17 mouse cellular contexts compared by ENCODE assay signal in the genomic region with DNA sequence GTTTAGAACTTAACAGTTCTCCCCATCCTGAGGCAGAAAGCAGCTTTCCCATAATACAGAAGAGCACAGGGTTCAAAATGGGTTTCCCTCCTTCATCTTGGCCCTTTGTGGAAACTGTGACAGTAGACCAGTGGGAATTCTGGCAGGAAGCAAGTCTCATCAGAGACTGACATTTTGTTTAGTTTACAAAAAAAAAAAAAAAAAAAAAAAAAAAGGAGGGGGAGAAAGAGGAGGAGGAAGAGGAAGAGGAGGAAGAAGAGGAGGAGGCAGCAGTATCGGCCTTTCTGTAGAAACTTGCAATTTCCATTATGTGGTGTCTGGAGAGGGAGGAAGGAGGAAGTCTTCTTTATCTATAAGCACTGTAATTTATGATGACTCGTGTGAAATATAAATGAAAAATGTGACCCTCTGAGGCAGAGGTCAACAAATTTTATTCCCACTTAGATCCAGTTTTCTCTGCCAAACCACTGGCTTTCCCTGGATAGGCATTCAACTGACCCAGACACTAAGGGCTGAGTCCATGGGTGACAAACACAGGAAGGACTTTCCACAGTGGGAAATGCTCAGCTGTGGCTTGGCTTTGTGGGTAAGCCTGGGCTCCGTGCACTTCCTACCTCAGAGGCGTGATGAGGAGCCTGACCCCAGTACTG. TPM values are rescaled to one million over a fixed set of nuclear protein-coding genes. Genes with fewer than 3 reads are reported as not detected.
DNase-seq lines count a peak whose midpoint lies in the region; ATAC-seq and TF ChIP-seq lines count a peak whose summit lies in the region.
"Had no signal": no experiment of that assay in that cellular context is flagged by ENCODE, and none has a peak within 500 bp of the region (broad histone marks: within the 10 kb centered on the region; RNA-seq: fewer than 3 reads in every experiment).

No protein-coding gene starts in this region.

- no peak overlapping the region for H3K4me2 ChIP-seq in intestine, embryonic 14.5 days (ENCODE audit: low read length)
- no peak overlapping the region for H3K4me2 ChIP-seq in intestine, postnatal 0 days (replicated peaks; ENCODE audit: low read depth)
- H3K4me2 ChIP-seq in lung, embryonic 16.5 days (ENCODE audit: low read depth, low read length): no peak overlapping the region
- H3K4me2 ChIP-seq in stomach, embryonic 15.5 days: no peak overlapping the region
- H3K4me2 ChIP-seq in forebrain, embryonic 16.5 days (ENCODE audit: low read length): no peak overlapping the region
- H3K4me2 ChIP-seq: embryonic facial prominence, embryonic 12.5 days; forebrain, embryonic 13.5 days had no signal

- no peak for TF ChIP-seq POLR2A in lung, adult 2 months (IDR thresholded peaks at IDR 0.05; ENCODE audit: borderline replicate concordance, extremely low read depth, low read depth, low read length)

- no peak for TF ChIP-seq CTCF in intestine, postnatal 0 days (IDR thresholded peaks at IDR 0.05; ENCODE audit: low read depth)
- no peak for TF ChIP-seq CTCF in lung, adult 2 months (IDR thresholded peaks at IDR 0.05; ENCODE audit: insufficient read depth, low read length)

- peak; percentile 51 for DNase-seq in intestine, embryonic 14.5 days (ENCODE audit: low spot score)
- no peak for DNase-seq in lung, adult 2 months
- DNase-seq: adrenal gland, postnatal 25 days; cerebellum, adult 2 months; gastrocnemius, postnatal 36 days; lung, adult 18-20 months; right cerebral cortex, postnatal 4 days had no signal

- H3K4me3 ChIP-seq in intestine, embryonic 14.5 days (ENCODE audit: low read depth, low read length): no peak overlapping the region
- H3K4me3 ChIP-seq in intestine, postnatal 0 days (ENCODE audit: low read depth, low read length): no peak overlapping the region
- H3K4me3 ChIP-seq in lung, embryonic 16.5 days (ENCODE audit: low read length): no peak overlapping the region
- no peak overlapping the region for H3K4me3 ChIP-seq in lung, adult 2 months (replicated peaks; ENCODE audit: extremely low read depth, low read depth, low read length)
- no peak overlapping the region for H3K4me3 ChIP-seq in stomach, embryonic 15.5 days (replicated peaks)
- H3K4me3 ChIP-seq in forebrain, embryonic 16.5 days (replicated peaks; ENCODE audit: low read length): no peak overlapping the region
- H3K4me3 ChIP-seq: embryonic facial prominence, embryonic 12.5 days; forebrain, embryonic 13.5 days; hindbrain, embryonic 10.5 days had no signal

- no peaks in the 10 kb centered on the region for H3K36me3 ChIP-seq in intestine, embryonic 14.5 days (ENCODE audit: control insufficient read depth, insufficient read depth, low read length)
- no peaks in the 10 kb centered on the region; the same call in 1 of the 2 replicates for H3K36me3 ChIP-seq in intestine, postnatal 0 days (ENCODE audit: control insufficient read depth, insufficient read depth)
- no peaks in the 10 kb centered on the region for H3K36me3 ChIP-seq in lung, embryonic 16.5 days (ENCODE audit: control insufficient read depth, insufficient read depth, low read length)
- H3K36me3 ChIP-seq in stomach, embryonic 15.5 days: no peaks in the 10 kb centered on the region
- no peaks in the 10 kb centered on the region for H3K36me3 ChIP-seq in forebrain, embryonic 16.5 days (ENCODE audit: control insufficient read depth, insufficient read depth)
- H3K36me3 ChIP-seq: embryonic facial prominence, embryonic 12.5 days; hindbrain, embryonic 10.5 days had no signal

- H3K9ac ChIP-seq in intestine, embryonic 14.5 days (ENCODE audit: low read length): no peak overlapping the region
- no peak overlapping the region for H3K9ac ChIP-seq in intestine, postnatal 0 days (ENCODE audit: low read depth, low read length)
- H3K9ac ChIP-seq in lung, embryonic 16.5 days (ENCODE audit: low read length): no peak overlapping the region
- no peak overlapping the region for H3K9ac ChIP-seq in stomach, embryonic 15.5 days
- H3K9ac ChIP-seq in forebrain, embryonic 16.5 days (replicated peaks; ENCODE audit: low read depth, low read length): no peak overlapping the region
- H3K9ac ChIP-seq: embryonic facial prominence, embryonic 12.5 days; forebrain, embryonic 13.5 days had no signal

- H3K4me1 ChIP-seq in intestine, embryonic 14.5 days (replicated peaks; ENCODE audit: control insufficient read depth, insufficient read depth, low read length): peaks cover 61% of the 10 kb centered on the region
- peaks cover 13% of the 10 kb centered on the region for H3K4me1 ChIP-seq in intestine, postnatal 0 days (replicated peaks; ENCODE audit: control insufficient read depth, insufficient read depth, low read length)
- H3K4me1 ChIP-seq in lung, embryonic 16.5 days (replicated peaks; ENCODE audit: control insufficient read depth, insufficient read depth, low read length): peaks cover 61% of the 10 kb centered on the region
- H3K4me1 ChIP-seq in lung, adult 2 months (ENCODE audit: control insufficient read depth, insufficient read depth, low read length): peaks cover 45% of the 10 kb centered on the region
- peaks cover 50% of the 10 kb centered on the region for H3K4me1 ChIP-seq in stomach, embryonic 15.5 days
- no peaks in the 10 kb centered on the region for H3K4me1 ChIP-seq in forebrain, embryonic 16.5 days (replicated peaks; ENCODE audit: control insufficient read depth, insufficient read depth, low read length)

- WGBS in intestine, embryonic 14.5 days: 49% methylated on average over 4 of the region's 4 CpGs
- 42% methylated on average over 4 of the region's 4 CpGs for WGBS in intestine, postnatal 0 days
- WGBS in lung, embryonic 16.5 days: 43% methylated on average over 4 of the region's 4 CpGs
- WGBS in lung, adult 2 months: 22% methylated on average over 4 of the region's 4 CpGs
- WGBS in stomach, embryonic 15.5 days: 50% methylated on average over 4 of the region's 4 CpGs
- WGBS in forebrain, embryonic 16.5 days: 89% methylated on average over 4 of the region's 4 CpGs

- no peak for ATAC-seq in intestine, embryonic 14.5 days (replicated peaks; ENCODE audit: low FRiP score, low TSS enrichment, low read depth)
- no peak for ATAC-seq in intestine, postnatal 0 days
- ATAC-seq in lung, embryonic 16.5 days (ENCODE audit: low read depth): peak; percentile 26; the same call in 1 of the 2 replicates
- peak; percentile 55 for ATAC-seq in granulocyte monocyte progenitor cell, adult 5-6 weeks (replicated peaks; ENCODE audit: poor library complexity, severe bottlenecking)
- ATAC-seq in stomach, embryonic 15.5 days (ENCODE audit: insufficient read depth, low FRiP score, low read depth): no peak
- ATAC-seq in forebrain, embryonic 16.5 days: no peak
- ATAC-seq in megakaryocyte-erythroid progenitor cell, adult 5-6 weeks (replicated peaks; ENCODE audit: low FRiP score, low TSS enrichment, poor library complexity, severe bottlenecking): no peak
- ATAC-seq: forebrain, embryonic 13.5 days; intestine, embryonic 16.5 days had no signal

- H3K27ac ChIP-seq in intestine, embryonic 14.5 days (ENCODE audit: low read depth): no peak overlapping the region
- no peak overlapping the region for H3K27ac ChIP-seq in intestine, postnatal 0 days (ENCODE audit: low read depth, low read length)
- H3K27ac ChIP-seq in lung, embryonic 16.5 days (ENCODE audit: low read length): peak overlapping the region; percentile 67
- peak overlapping the region; percentile 55 for H3K27ac ChIP-seq in stomach, embryonic 15.5 days
- no peak overlapping the region for H3K27ac ChIP-seq in forebrain, embryonic 16.5 days (ENCODE audit: low read length)
- H3K27ac ChIP-seq: embryonic facial prominence, embryonic 12.5 days; forebrain, embryonic 13.5 days; hindbrain, embryonic 10.5 days had no signal

- no peaks in the 10 kb centered on the region for H3K9me3 ChIP-seq in intestine, embryonic 14.5 days (ENCODE audit: control insufficient read depth, low read length)
- H3K9me3 ChIP-seq in intestine, postnatal 0 days (ENCODE audit: control insufficient read depth): no peaks in the 10 kb centered on the region
- H3K9me3 ChIP-seq in lung, embryonic 16.5 days (ENCODE audit: control insufficient read depth, low read length): no peaks in the 10 kb centered on the region
- H3K9me3 ChIP-seq in stomach, embryonic 15.5 days: no peaks in the 10 kb centered on the region
- H3K9me3 ChIP-seq in forebrain, embryonic 16.5 days (ENCODE audit: control insufficient read depth, low read length): no peaks in the 10 kb centered on the region
- H3K9me3 ChIP-seq: embryonic facial prominence, embryonic 12.5 days; forebrain, embryonic 13.5 days; hindbrain, embryonic 10.5 days had no signal

- no peaks in the 10 kb centered on the region for H3K27me3 ChIP-seq in intestine, embryonic 14.5 days (replicated peaks; ENCODE audit: control insufficient read depth, insufficient read depth, low read length)
- no peaks in the 10 kb centered on the region for H3K27me3 ChIP-seq in intestine, postnatal 0 days (replicated peaks; ENCODE audit: control insufficient read depth, insufficient read depth, low read length)
- H3K27me3 ChIP-seq in lung, embryonic 16.5 days (ENCODE audit: control insufficient read depth, insufficient read depth, low read depth, low read length): no peaks in the 10 kb centered on the region
- no peaks in the 10 kb centered on the region for H3K27me3 ChIP-seq in stomach, embryonic 15.5 days (replicated peaks)
- no peaks in the 10 kb centered on the region for H3K27me3 ChIP-seq in forebrain, embryonic 16.5 days (replicated peaks; ENCODE audit: control insufficient read depth, insufficient read depth, low read length)
- H3K27me3 ChIP-seq: embryonic facial prominence, embryonic 12.5 days; forebrain, embryonic 13.5 days had no signal

RNA-seq across cellular contexts. Expression of a gene that starts 28.2 kb away (rescaled TPM):
- 52.6 and 57.4 TPM in 2 replicates for polyA plus RNA-seq in intestine, embryonic 14.5 days (2014; fragmentation: Nextera tagmentation; extraction: Ambion mirVana)
- polyA plus RNA-seq in intestine, postnatal 0 days (2015; fragmentation: Nextera tagmentation; extraction: Ambion mirVana): 14.7 and 17.5 TPM in 2 replicates
- polyA plus RNA-seq in lung, embryonic 16.5 days (2015; fragmentation: Nextera tagmentation; extraction: Ambion mirVana): 28.5 and 31.1 TPM in 2 replicates
- polyA plus RNA-seq in lung, adult 2 months (2012; rRNA removed): 15.6 and 25.9 TPM in 2 replicates
- total RNA-seq in granulocyte monocyte progenitor cell, adult 5-6 weeks (2014; fragmentation: Nextera tagmentation): 62.1 and 70.9 TPM in 2 replicates
- 84.2 and 102 TPM in 2 replicates for total RNA-seq in granulocyte monocyte progenitor cell, adult 5-6 weeks (2017)
- polyA plus RNA-seq in stomach, embryonic 15.5 days (2015; fragmentation: Nextera tagmentation; extraction: Ambion mirVana): 49.6 and 55.0 TPM in 2 replicates
- 36.4 and 42.7 TPM in 2 replicates for polyA plus RNA-seq in forebrain, embryonic 16.5 days (2015; fragmentation: Nextera tagmentation; extraction: Ambion mirVana)
- 47.7 and 67.6 TPM in 2 replicates for total RNA-seq in megakaryocyte-erythroid progenitor cell, adult 5-6 weeks (2014; fragmentation: Nextera tagmentation)
- total RNA-seq in megakaryocyte-erythroid progenitor cell, adult 5-6 weeks (2017): 98.6 and 115 TPM in 2 replicates

Comparison
In these comparisons a context has a peak if more than half of its experiments do, and no peak if none do; other contexts are left out.
1. ATAC-seq: peak in lung, embryonic 16.5 days (single experiment) and granulocyte monocyte progenitor cell, adult 5-6 weeks (single experiment); none in intestine, embryonic 14.5 days (single experiment), intestine, postnatal 0 days (single experiment), stomach, embryonic 15.5 days (single experiment), forebrain, embryonic 16.5 days (single experiment) and megakaryocyte-erythroid progenitor cell, adult 5-6 weeks (single experiment).
2. H3K27ac ChIP-seq: peak in lung, embryonic 16.5 days (single experiment) and stomach, embryonic 15.5 days (single experiment); none in intestine, embryonic 14.5 days (single experiment), intestine, postnatal 0 days (single experiment) and forebrain, embryonic 16.5 days (single experiment).